Mouse (Mus musculus) bone marrow macrophage, adult 2 months (primary cell): Measurements from ENCODE around the gene Prrg4. TPM values are rescaled to one million over a fixed set of nuclear protein-coding genes. Genes with fewer than 3 reads are reported as not detected.
"Not testable (repeated sequence)": the region's sequence is repeated elsewhere in the genome, so short reads cannot be mapped to it uniquely, and the experiment has no call there.

Source experiments
- H3K27ac ChIP-seq: 2 replicates; pipeline ENCODE4 v1.5.1; 2012; ENCODE audit warnings: low read depth, low read length; ENCODE audit not compliant: insufficient read depth
- H3K4me1 ChIP-seq: 2 replicates; pipeline ENCODE4 v1.6.1; 2012; ENCODE audit warnings: low read length; ENCODE audit not compliant: control insufficient read depth, insufficient read depth
- H3K4me3 ChIP-seq: 2 replicates; pipeline ENCODE4 v1.5.1; 2012; ENCODE audit warnings: mild to moderate bottlenecking, low read length, moderate library complexity; ENCODE audit not compliant: insufficient read depth
- CTCF ChIP-seq: IDR thresholded peaks from 2 replicates; pipeline ENCODE4 v1.5.1; 2012; ENCODE audit warnings: low read depth, mild to moderate bottlenecking, low read length, moderate library complexity
- POLR2A ChIP-seq: IDR thresholded peaks from 2 replicates; pipeline ENCODE4 v1.6.1; 2012; ENCODE audit warnings: mild to moderate bottlenecking, low read depth, low read length, borderline replicate concordance
- polyA plus RNA-seq: library from polyadenylated mRNA; stranded (reverse); fragments of >200 nt; gene quantifications from 2 replicates; pipeline ENCODE4 v1.2.4, GENCODE M21; 2012; ENCODE audit not compliant: missing spikeins, insufficient read depth, insufficient read length

Gene Prrg4
- polyA plus RNA-seq, result 0.47 and 0.84 TPM in 2 replicates

DNA sequence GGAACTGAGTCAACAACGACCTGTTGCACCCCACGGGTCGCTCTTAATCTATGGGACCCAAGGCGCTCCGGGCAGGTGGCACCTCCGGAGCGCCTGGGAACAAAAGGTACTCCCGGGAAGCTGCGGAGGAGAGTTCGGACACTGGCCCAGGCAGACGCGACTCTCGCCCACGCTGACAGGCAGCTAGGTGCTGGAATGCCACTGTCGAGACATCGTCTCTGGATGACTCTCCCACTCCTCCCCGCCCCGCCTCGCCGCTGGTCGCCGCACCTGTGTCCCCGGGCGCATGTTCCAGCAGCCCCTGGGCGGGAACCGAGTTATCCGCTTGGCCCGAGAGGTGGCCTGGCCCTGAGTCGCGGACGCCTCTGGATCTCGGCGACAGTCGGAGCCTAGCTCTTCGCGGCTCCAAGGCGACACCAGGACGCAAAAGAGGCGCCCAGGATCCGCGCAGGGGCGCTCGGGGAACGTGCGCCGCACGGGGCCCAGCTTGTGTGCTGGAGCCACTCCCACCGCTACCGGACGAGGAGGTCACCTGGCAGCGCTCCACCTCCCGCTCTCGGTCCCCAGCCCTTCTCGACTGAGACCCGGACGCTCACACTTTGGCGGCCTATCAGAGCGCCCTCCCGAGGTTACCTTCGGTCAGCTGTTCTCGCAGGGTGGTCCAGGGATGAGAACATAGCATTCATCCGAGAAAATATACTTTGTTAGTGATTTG, at the start of gene Prrg4:
Gene Prrg4, minus strand, starts transcription at position 601 of the 715 bp plus-strand sequence.
- TF ChIP-seq POLR2A (no peak), CTCF (peak; percentile 50)
- H3K4me3 ChIP-seq, result peak within 1 kb of the TSS; percentile 68
- peaks cover 3% of the 10 kb centered on the region; the same call in 1 of the 2 replicates for H3K4me1 ChIP-seq
- H3K27ac ChIP-seq, result peak within 1 kb of the TSS; percentile 78

DNA sequence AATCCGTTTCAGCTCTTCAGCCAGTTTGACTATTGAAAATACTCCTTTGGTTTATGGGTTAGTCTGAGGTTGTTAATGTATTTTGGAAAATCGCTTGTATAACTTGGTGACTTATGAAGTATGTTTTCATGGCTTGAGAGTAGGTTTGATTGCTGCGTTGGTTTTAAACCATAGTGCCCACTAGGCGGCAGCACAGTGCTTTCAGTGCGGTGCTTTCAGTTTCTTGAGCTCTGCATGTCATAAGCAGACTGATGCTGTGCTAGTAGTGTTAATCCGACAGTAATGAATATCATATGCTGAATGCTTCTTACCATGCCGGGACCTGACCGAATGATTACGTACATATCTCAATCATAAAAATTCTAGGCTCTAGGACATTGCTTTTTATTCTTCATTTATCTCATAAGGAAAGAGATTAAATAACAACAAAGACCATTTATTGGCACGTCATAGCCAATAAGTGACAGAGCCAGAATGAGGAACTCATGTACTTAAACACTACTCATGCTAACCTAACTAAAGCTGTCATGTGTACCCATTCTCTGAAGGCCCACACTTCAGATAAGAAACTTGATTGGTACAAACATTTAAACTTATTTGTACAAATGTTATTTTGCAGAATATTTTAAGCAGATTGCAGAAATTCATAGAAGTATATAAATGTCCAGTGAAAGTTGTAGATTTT, 38.3 kb upstream of the Prrg4 start:
- Histone ChIP-seq H3K27ac (no peak overlapping the region), H3K4me3 (no peak overlapping the region), H3K4me1 (no peaks in the 10 kb centered on the region)
- TF ChIP-seq CTCF, result peak; percentile 70
- TF ChIP-seq POLR2A, result no peak

DNA sequence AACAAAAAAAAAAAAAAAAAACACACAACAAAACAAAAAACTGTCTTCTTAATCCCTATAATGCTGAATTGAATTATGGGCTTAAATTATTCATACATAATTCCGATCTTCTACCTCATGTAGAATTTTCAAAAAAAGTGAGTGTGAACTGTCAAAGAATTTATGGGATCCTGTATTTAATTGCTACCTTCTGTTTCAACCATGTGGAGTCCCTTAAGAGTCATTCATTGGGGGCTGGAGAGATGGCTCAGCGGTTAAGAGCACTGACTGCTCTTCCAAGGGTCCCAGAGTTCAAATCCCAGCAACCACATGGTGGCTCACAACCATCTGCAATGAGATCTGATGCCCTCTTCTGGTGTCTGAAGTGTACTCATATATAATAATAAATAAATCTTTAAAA, 37.7 kb upstream of the Prrg4 start:
- H3K4me1 ChIP-seq, H3K4me3 ChIP-seq, H3K27ac ChIP-seq: not testable (repeated sequence)

DNA sequence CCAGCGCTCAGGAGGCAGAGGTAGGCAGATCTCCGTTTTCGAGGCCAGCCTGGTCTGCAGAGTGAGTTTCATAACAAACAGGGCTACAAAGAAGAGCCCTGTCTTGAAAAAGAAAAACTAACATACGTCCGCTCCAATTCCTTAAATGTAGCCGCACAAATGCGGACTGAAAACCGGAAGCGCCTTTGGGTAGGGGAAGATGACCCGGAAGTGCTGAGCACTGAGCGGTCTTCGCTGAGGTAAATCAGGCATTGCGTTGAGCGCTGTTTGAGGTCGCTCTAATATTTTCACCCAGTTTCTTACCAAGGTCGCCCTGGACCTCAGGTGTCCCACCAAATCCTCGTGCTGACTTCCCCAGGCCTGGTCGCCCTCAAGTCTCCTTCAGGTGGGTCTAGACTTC, 36.4 kb upstream of the Prrg4 start:
- TF ChIP-seq CTCF, result no peak
- no peak for TF ChIP-seq POLR2A
- H3K27ac ChIP-seq, result no peak overlapping the region
- no peaks in the 10 kb centered on the region for H3K4me1 ChIP-seq

DNA sequence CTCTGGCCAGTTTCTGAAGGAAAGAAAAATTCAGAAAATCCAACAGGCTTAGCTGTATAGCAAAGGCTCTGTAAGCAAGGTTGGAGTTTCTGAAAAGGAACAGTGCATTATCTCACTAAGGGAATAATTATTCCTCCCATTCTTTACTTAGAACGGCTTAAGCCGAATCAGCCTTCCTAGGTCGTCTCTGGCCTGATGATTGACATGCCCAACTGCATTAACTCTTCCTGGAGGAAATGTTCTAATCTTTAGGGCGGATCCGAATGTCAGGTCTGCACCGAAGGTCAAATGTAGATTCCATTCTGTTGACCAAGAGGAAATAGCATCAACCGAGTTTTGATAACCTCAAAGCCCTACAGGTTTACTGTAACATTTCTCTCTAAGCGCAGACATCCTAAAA, 29.1 kb upstream of the Prrg4 start:
- Histone ChIP-seq H3K4me1 (no peaks in the 10 kb centered on the region), H3K4me3 (no peak overlapping the region), H3K27ac (no peak overlapping the region)
- no peak for TF ChIP-seq POLR2A
- no peak for TF ChIP-seq CTCF

More for the DNA sequence above, 36.4 kb upstream of the Prrg4 start:
- H3K4me3 ChIP-seq, result no peak overlapping the region

DNA sequence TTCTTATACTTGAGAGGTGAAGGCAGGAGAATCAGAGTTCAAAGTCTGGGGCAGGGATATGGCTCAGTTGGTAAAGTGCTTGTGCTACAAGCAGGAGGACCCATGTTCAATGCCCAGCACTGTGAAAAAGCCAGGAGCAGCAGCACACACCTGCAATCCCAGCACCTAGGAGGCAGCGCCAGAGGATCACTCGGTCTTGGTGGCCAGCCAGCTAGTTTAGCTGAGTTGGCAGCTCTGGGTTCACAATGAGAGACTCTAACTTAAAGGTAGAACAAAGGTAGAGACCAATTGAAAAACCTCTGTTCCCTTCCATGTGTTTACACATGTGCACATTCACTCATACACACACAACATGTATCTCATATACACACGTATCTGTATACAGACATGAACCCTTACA, 19.4 kb upstream of the Prrg4 start:
- Histone ChIP-seq H3K27ac (no peak overlapping the region), H3K4me3 (no peak overlapping the region), H3K4me1 (peaks cover 11% of the 10 kb centered on the region)
- TF ChIP-seq POLR2A (no peak), CTCF (no peak)

DNA sequence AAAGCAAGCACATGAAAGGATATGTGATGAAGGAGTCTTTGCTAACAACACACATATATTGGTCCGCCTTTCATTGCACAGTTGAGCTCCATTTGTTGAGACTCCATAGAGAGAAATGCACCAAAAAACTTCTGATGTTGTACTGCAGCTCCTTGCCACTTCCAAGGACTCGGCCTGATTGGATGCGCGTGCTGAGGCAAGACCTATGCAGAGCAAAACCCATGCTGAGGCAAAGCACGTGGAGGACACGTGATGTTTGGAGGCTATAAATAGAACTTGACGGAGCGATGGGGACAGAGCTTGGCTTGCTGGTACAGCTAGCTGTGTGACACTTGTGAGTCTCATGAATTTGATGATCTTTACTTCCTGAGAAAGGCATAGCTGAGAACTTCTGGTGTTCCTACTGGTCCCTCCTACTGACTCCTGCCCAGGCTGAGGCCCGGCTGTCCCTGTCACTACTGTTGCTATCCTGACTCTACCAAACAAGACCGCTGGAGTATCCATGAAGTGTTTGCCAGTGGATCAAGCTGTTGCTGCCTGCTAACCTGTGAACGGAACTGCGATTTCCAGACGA, 17.7 kb upstream of the Prrg4 start, which contains the start of gene Ccdc73:
Gene Ccdc73, plus strand, starts transcription at position 524 of the 574 bp plus-strand sequence.
- H3K4me3 ChIP-seq, result no peak within 1 kb of the TSS
- H3K4me1 ChIP-seq, result peaks cover 16% of the 10 kb centered on the region
- TF ChIP-seq CTCF (no peak), POLR2A (no peak)
- H3K27ac ChIP-seq, result no peak within 1 kb of the TSS

DNA sequence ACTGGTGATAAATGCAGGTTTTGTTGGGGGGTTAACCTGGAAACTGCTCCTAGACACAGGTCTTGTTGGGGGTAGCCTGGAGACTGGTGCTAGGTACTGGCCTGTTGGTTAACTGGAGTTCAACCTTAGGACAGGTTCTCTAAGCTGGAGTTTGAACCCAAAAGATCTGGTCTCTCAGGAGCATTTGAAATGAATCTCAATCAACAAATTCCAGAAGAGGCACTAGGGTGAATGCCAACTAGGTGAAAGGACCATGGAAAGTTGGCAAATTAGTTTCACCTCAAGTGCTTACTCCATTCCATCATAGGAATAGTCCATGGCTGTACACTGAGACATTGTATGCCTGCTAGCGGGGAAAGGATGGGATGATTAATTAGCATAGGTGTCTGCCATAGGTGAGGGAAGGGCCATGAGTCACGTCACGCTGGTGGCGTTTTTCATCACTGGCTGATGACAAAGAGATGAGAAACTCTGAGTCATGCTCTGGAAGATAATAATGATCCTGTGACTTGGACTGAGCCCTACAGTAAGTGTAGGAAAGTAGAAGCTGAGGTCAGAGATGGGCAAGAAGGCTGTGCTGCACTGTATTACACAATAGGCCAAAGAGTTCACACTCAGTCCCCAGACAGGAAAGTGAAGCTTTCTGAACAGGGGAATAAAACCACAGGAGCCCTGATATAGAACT, 14.6 kb upstream of the Prrg4 start:
- TF ChIP-seq POLR2A, result no peak
- TF ChIP-seq CTCF, result no peak

DNA sequence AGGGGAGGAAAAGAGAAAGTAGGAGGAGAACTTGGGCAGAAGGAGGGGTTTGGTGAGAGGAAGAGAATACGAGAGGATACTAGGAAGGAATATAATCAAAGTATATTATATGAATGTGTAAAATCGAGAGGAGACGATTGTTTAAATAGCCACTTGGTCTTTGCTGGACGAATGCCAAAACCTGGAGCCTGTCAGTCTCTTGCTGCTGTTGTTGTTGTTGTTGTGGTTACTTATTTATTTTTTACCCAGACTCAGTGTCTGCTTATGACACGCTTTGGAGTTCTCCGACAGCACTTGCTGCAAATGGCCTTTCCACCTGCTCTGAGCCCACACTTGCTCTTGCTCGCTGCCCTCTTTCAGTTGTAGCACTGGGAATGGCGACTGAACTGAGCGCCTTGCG, 10.8 kb upstream of the Prrg4 start:
- Histone ChIP-seq H3K4me3 (no peak overlapping the region), H3K4me1 (peaks cover 13% of the 10 kb centered on the region), H3K27ac (no peak overlapping the region)
- TF ChIP-seq CTCF (no peak), POLR2A (no peak)

More for the DNA sequence above, 14.6 kb upstream of the Prrg4 start:
- H3K4me3 ChIP-seq, result no peak overlapping the region
- peak overlapping the region; percentile 28; the same call in 1 of the 2 replicates for H3K27ac ChIP-seq
- peaks cover 16% of the 10 kb centered on the region for H3K4me1 ChIP-seq
